Mouse (Mus musculus): ENCODE data around the gene Scaf4.
A peak's percentile ranks its signal among the peaks of the same experiment; 100 is the strongest.

The Scaf4 gene

DNA sequence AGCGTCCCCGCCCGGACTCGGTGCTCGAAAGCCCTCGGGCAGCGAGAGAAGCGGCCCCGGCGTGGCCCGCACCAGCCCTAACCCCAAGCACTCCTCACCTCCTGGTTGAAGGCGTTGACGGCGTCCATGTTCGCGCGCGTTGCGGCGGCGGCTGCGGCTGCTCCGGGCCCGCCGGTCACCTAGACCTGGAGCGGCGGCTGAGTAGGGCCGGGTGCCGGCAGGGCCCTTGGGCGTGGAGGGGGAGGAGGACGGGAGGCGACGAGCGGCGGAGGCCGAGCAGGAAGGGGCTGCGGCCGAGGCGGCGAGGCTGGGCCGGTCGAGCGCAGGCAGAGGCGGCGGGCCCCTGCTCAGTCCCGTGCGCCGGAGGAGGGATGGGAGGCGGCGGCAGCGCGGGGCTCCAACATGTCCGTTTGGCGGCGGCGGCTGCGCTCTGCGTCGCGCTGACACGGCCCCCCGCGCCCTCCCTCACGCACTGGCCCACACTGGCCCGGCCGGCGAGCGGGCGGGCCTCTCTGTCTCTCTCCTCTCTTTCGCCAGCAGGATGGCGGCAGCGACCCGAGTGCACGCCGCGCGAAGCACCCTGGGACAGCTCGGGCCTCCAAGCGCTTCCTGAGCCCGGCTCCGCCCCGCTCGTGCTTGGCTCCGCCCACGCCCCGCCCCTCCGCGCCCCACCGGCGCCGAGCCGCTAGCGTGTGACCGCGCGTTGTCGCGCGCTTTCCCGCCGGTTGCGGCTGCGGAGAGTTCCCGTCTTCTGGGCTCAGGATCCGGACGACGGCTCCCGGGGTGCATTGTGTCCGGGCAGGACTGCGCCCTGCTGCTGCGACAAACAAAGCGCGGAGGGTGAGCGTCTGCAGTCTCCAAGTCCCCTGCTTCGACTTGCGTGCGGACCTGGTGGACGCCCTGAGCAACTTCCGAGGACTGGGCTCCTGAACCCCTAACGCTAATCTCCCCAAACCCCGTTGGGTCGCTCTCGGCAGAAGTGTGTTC is at the start of gene Scaf4:
Gene Scaf4 (minus strand): TSS at position 599 of the 987 bp plus-strand sequence.
- peak; percentile 83 for DNase-seq (ENCODE audit: low read depth)

DNA sequence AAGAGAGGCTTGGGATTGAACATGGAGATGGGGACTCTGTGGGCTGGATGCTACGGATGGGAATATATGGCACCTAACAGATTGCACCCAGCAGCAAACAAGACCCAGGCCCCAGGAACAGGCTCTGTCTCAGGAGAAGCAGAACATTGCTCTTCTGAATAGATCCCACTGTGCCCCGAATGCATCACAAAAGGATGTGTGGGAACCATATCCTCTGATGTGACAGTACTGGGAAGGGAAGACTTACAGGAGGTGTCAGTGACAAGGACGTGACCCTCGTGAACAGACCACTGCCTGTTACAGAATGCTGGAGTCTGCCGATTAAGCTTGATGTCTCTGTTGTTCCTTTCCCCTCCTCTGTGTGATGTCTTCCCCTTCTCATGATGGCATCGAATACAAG is 48.2 kb upstream of the Scaf4 start:
- no peak for DNase-seq (ENCODE audit: low read depth)

DNA sequence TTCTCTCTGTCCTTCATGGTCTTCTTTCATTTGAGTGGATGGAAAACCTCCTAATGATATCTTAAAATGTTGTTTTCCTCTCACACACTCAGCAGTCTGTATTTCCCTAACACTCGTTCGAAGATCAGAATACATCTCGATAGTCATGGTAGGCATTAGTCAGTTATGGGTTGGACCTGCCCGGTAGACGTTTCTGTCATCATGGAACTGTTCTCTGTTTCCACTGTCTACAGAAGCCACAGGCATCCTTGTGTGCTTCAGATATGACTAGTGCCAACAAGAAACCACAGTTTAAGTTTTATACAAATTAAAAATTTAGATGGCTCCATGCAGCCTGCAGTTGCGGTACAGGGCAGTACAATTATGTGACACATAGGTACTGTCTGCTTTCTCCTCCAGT is 46.7 kb upstream of the Scaf4 start:
- no peak for DNase-seq (ENCODE audit: low read depth)

DNA sequence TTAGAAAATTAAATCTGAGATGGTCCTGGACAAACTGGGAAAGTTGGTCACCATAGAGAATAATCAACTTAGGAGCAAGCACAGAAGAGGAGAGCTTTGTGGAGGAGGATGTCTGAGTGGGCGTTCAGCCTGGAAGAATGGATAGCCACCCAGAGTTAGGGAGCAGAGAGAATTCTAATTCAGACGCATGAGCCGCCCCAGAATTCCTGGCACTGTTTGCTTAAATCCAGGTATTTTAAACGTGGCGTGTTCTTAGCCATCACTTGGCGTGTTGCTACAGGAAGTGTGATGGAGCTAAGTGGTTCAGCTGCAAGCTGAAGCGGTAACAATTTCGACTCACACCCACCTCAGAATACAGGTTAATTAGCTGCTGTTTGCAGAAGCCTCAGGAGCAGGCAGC is 45.2 kb upstream of the Scaf4 start:
- DNase-seq (ENCODE audit: low read depth): no peak

DNA sequence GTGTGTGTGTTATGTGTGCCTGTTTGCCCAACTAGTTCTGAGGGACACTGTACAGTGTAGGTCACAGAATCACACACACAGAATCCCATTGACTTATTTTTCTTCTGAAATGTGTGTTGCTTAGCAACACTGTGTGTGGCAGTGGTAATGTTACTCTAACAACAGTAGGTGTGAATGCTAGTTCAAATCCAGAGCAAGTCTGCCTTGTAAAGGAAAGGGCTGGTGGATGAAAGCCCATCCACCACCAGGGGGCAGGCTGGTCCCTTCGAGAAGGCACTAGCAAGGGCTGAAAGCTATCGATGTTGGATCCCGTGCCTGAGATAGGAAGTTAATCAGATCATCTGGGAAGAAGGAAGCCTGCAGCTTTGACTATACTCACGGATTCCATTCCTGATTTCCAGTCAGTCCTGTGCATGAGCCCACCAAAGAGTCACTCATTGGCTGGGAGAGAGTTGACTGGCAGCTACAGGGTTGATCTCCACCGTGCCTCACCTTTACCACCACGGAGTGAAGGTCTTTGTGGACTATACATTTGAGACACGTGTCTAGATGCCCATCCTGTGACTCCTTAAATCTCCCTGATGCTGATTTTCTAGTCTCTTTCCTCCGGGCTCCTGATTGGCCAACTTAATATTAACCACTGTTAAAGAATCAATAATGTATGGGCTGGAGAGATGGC is 38.7 kb upstream of the Scaf4 start:
- peak; percentile 52 for DNase-seq (ENCODE audit: low read depth)

DNA sequence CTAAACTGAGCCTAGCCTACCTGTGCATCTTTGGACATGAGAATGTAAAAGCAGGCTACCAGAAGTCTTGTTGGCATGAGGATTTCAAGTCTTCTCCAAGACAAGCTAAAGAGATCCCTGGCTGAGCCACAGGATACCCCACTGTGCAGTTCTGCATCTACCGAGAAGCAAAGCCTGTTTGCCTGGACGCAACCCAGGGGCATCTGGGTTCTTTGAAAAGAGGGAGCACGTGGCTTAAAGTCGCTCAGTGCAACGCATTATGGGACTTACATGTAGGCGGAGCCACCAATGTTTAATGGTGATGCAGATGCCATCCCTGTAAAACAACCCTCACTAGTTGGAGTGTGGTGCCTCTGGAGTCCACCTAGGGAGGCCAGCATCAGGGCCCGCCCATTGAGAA is 35.0 kb upstream of the Scaf4 start:
- DNase-seq (ENCODE audit: low read depth): no peak

DNA sequence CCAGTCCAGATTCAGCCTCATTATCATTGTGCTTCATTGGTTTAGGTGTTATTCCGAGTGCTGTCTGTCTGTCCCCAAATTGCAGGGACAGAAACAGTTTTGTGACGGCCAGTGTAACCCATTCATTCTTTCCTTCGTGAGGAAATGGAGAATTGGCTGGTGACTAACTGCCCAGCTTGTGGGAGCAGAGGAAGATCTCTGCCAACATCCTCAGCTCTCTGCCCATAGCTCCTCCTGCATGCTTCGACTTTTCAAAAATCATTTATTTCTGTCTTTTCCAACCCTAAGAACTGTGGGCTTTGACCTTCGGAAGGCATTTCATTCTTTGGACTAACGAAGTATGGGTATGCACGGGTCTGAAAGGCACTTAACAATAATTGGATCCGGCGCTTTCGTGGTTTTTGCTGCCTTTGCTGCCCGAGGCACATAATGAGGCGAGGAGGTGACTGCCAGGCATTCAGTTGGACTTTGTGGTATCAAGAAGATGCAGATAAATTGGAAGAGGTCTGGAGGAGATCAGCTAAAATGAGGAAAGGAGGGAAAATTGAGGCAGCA is 34.1 kb upstream of the Scaf4 start:
- DNase-seq (ENCODE audit: low read depth): no peak

DNA sequence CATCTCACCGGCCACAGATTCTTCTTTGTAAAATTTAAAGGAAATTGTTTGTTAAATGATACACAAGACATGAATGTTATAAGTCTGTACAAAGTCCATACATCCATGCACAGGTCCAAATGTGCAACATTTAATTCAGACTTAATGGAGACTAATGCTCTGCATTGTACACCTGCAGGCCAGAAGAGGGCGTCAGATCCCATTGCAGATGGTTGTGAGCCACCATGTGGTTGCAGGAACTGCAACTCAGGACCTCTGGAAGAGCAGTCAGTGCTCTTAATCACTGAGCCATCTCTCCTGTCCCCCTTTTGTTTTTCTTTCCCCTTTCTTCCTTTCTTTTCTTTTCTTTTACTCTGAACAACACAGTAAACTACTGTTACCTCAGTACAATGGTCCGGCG is 33.5 kb upstream of the Scaf4 start:
- DNase-seq (ENCODE audit: low read depth): no peak

DNA sequence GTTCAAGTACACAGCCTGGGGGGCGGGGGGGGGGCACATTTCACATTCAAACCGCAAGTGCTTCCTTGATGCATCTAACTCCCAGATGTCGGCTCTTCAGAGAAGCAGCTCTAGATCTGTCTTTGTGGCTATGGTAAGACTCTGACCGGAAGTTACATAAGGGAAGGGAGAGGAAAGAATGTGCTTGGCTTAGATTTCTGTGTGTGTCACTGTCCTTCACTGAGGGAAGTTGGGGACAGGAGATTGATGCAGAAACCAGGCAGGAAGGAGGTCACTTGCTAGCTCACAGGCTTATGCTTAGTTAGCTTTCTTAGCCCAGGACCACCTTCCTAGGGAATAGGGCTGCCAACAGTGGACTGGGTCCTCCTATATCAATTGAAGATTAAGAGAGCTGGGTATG is 31.6 kb upstream of the Scaf4 start:
- DNase-seq (ENCODE audit: low read depth): no peak

DNA sequence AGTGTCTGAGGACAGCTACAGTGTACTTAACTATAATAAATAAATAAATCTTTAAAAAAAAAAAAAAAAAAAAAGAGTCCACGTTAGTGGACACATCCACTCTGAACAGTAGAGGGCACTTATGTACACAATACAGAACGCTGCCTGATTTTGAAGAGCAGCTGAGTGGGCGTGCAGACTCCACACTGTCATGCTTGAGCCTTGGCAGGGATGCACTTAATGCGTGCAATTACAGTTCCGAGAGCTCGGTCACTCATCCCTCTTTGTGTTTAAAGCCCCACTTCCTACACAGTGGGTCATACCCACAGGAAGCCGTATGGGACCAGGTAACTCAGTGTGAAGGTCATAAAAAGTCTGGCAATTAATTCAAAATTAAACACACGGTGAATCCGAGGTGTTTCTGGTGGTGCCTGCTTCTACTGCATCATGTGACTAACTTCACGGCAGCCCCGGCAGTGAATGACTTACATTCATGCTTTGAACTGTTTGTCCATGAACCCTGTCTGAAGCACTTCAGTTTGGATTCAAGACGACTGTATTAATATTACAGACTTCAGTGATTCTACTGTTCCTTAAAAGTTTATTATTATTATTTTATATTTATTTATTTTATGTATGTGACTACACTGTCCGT is 28.3 kb upstream of the Scaf4 start:
- no peak for DNase-seq (ENCODE audit: low read depth)

DNA sequence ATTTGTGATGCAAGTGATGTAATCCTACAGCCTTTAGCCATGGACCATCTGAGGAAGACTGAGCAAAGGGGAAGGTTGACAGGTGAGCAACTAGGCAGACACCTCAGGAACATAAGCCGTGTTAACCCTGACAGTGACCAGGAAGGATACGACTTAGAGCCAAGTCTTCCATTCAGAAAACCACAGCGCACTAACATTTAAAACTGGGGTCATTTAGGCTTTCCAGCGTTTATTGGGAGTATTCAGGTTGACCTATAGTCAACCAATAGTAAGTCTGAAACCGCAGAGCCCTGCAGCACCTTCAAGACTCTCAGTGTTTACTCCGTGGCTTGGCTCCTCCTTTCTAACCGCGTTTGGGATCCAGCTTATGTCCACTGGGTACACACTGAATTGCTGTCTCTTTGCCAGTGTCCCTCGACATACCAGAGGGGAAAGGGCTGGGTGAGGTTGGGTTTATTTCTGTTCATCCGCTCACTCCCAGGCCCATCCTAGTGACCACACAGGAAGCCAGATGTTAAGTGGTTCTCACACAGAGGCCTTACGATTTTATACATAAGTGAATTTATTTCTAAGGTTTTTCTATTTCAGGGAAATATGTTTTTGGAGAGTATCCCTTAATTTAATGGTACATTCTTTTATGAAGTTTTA is 26.3 kb upstream of the Scaf4 start:
- DNase-seq (ENCODE audit: low read depth): no peak

DNA sequence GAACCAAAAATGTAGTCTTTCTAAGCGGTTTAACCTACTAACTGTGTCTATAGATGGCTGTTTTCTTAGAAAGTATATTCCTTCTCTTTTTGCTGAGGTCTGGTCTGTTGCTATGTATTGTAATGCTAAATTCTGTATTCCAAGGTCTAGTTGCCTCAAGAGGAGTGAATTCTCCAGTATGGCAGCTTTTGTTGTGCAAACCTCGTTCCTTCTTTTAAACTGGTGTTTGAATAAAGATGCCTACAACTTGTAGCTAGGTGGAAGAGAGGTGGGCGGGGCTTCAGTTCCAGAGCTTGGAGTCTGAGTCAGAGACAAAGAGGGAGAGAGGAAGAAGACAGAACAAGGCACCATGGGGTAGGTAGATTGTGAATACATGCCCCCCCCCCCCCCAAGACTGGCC is 25.5 kb upstream of the Scaf4 start:
- no peak for DNase-seq (ENCODE audit: low read depth)

DNA sequence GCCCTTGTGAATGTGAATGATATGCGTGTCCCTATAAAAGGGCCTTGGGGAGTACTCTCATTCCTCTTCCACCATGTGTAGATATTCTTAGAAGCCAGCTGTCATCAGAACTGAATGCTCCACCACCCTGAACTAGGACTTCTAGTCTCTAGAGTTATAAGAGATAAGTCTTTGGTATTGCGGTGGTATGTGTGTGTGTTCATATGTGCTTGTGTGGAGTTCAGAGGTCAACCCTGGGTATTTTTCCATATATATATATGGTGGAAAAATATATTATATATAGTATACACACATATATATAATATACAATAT is 19.6 kb upstream of the Scaf4 start:
- no peak for DNase-seq (ENCODE audit: low read depth)

DNA sequence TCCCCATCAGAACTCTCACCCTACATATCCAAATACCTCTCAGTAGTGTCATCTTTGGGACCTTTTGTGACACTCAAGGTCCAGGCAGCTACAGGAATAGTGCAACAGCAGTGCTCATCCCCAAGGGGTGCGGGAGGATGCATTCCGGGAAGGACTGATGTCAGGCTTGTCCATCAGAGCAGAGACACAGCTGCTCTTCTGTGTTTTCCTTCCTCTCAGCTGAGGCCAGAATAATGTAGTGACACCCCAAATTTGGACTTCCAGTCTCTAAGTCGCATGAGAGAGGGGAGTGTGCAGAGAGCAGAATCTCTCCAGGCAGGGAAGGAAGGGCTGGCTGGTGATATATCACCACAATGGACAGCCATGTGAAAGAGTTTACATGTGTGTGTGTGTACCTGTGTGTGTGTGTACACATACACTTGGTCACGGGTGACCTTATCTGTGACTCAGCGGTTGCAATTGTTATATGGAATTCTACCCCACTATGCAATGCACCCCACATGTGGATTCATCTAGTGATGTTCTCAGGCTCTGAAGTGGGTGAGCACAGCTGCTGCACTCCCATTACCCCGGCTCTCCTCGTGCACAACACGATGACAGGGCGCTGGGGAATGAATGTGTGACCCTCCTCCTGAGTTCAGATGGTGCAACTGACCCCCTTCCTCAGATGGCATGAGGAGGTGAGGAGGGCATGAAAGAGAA is 19.1 kb upstream of the Scaf4 start:
- no peak for DNase-seq (ENCODE audit: low read depth)

DNA sequence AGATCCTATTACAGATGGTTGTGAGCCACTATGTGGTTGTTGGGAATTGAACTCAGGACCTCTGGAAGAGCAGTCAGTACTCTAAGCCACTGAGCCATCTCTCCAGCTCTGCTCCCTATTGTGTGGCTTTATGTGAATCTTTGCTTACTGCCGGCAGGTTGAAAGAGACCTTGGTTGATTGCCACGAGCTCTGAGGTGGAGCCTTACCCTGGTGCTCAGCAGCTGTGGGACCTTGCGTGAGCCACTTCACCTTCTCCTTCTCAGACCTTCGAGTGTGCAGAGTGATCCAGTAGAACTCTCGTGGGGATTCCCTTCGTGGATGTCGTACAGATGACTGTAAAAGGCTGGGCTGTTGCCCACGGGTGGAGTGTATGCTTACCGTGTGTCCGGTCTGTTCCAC is 17.4 kb upstream of the Scaf4 start:
- DNase-seq (ENCODE audit: low read depth): no peak

DNA sequence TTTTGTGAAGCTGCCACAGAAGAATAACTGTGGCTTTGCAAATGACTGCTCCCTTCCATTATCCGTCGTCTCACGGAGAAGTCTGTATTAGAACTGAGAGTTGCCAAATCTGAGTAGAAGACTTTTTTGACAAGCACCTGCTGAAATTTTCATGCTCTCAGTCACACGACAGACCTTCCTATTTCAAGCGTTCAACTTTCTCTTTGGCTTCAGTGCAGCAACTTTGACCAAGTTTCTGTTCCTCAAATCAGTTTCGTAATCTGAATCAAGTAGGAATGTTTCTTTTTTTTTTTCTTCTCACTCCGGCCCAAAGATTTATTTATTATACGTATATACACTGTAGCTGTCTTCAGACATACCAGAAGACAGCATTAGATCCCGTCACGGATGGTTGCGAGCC is 16.6 kb upstream of the Scaf4 start:
- DNase-seq (ENCODE audit: low read depth): no peak

DNA sequence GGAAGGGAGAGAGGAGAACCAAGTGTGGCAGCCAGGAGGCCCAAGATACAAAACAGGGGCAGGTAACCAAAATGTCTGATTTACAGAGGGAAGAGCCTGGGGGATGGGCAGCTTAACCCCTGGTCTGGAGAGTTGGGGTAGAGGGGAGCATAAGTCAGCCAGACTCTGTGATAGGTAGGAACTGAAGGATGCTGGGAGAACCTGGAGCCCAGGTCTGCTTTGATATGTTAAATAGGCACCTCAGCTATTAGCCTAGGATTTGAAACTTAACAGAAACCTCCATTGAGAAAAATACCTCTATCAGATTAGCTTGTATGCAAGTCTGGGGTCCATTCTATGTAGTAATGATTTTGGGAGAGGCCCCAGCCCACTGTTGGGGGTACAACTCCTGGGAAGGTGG is 15.3 kb upstream of the Scaf4 start:
- no peak for DNase-seq (ENCODE audit: low read depth)

DNA sequence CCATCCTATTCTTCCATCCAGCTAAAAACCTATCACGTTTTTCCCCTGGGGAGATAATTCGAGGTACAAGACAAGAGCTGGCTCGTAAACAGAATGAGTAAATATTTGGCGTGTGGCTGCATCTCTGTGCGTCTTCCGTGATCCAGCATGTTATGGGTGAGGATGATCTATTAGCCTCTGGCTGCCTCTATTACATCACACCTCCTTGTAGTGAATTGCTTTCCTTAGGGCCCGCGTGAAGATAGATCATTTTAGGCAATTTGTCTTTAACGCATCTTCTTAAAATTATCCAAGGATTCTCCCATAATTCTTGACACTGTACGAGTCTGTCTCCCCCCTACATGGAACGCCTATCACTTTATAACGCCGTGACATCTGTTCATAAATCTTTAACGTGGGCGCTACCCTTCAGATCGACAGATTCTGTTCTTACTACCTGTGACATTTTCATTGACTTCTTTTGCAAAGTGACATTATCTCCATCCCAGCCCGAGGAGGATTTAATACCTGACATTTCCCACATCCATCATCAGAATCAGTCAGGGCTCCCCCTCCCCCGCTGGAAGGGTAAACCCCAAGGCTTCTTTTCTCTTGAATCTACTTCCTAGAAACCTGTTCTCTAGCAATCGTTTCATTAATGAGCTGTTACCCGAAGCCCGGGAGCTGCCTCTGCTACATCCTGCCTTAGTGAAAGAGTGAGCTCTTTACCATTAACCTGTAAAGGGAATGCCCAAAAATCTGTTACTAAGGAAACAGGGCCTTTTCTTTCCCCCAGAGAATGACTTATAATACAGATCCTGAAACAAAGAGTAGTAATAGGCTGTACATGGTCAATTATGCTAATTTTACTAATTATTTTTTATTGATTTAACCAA is 14.4 kb upstream of the Scaf4 start:
- DNase-seq (ENCODE audit: low read depth): no peak

DNA sequence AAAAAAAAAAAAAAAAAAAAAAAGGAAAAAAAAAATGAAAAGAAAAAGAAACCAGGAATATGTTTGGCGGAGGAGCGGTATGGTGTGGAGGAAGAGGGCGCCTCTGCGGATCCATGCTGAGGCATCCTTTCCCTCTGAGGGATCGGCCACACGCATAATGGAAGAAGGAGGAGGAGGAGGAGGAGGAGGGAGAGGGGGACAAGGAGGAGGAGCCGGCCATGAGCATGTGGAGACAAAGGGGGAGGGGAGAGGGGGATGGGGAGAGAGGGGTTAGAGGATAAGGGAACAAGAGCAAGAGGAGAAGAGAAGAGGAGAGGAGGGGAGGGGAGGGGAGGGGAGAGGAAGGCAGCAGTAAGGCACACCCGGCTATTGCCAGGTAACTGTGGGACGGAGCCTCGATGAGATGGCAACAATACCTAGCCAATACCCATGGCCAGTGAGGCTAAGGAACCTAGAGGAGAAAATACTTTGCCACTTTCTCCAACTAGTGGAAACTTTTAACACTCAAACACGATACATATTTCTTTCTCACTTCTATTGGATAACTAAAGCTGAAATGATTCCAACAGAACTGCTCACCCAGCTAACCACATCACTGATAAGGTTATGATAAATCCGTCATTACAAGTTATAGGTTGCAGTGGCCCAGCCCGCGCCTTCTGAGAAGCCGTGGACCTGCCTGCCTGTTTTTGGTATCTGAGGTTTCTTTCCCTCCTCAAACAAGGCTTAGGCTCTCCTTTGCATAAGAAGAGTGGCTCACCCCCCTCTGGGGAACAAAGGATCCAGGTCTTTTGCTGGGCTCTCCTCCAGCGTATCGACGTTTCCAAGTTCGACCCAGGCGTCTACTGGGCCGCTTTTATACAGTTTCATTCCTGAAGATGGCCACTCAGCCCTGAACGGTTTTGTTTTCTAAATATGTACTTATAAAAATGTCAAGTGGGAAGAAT is 13.4 kb upstream of the Scaf4 start:
- no peak for DNase-seq (ENCODE audit: low read depth)

DNA sequence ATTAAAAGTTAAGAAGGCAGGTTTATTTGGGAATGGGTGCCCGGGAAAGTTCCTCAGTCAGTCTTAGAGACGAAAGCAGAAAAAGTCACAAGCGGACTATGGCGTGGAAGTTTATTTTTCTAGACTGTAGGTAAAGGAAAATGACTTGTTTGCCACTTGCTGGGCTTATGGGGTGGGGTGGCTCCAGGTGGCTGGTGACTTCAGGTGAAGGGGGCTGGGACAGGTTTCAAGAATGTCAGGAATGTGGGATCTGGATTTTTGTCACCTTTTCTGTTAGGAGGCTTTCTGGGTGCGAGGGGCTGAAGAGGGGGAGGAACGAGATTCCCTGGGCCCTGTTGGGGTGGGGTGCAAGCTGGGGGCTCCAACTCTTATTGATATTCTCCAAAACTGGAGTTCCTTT is 7.4 kb upstream of the Scaf4 start:
- no peak for DNase-seq (ENCODE audit: low read depth)
